Mouse (Mus musculus) liver, embryonic 14 days (tissue): ENCODE results near the gene Gm44596. TPM values are rescaled to one million over a fixed set of nuclear protein-coding genes. Genes with fewer than 3 reads are reported as not detected.

ENCODE experiments used
- polyA plus RNA-seq: library from polyadenylated mRNA; depleted of rRNA; stranded (reverse); fragments of >200 nt; gene quantifications from 2 replicates; pipeline ENCODE4 v1.2.3, GENCODE M21; 2012; rRNA removed

The Gm44596 gene
- polyA plus RNA-seq = not detected in 2 replicates

GRCm38 (mm10) chr6:128375192-128375591 lies at the start of gene Gm44596, which contains the start of gene Tex52:
Gm44596 (plus strand) TSS chr6:128375503.
Tex52 (plus strand) TSS chr6:128375456.

GRCm38 (mm10) chr6:128355726-128356416 lies 19.4 kb upstream of the Gm44596 start, which contains the start of gene Tulp3:
Tulp3 (minus strand) TSS chr6:128355851.

GRCm38 (mm10) chr6:128362381-128363006 lies 12.8 kb upstream of the Gm44596 start, which contains the start of the genes Rhno1 and Foxm1:
Rhno1 (minus strand) TSS chr6:128362911.
Foxm1 (plus strand) TSS chr6:128362967.

GRCm38 (mm10) chr6:128398996-128399395 lies 23.7 kb downstream of the Gm44596 start, which contains the start of gene Nrip2:
Nrip2 (plus strand) TSS chr6:128399296.

GRCm38 (mm10) chr6:128424269-128425019 lies 49.1 kb downstream of the Gm44596 start, which contains the start of gene Itfg2:
Itfg2 (minus strand) TSS chr6:128424931.

GRCm38 (mm10) chr6:128438317-128438870 lies 63.1 kb downstream of the Gm44596 start, which contains the start of gene Fkbp4:
Fkbp4 (minus strand) TSS chr6:128438677.

Other genes with a start within 250 kb of the Gm44596 start
- gene Tspan9, start 231.9 kb upstream of the Gm44596 start, polyA plus RNA-seq = 11.0 and 11.1 TPM in 2 replicates
- 0.26 and 0.28 TPM in 2 replicates for gene Tead4, start 74.7 kb upstream of the Gm44596 start, polyA plus RNA-seq
- gene Tulp3, start 19.7 kb upstream of the Gm44596 start, polyA plus RNA-seq = 2.8 and 2.9 TPM in 2 replicates
- gene Rhno1, start 12.6 kb upstream of the Gm44596 start, polyA plus RNA-seq = 13.8 and 21.2 TPM in 2 replicates
- 20.3 and 26.5 TPM in 2 replicates for gene Foxm1, start 12.5 kb upstream of the Gm44596 start, polyA plus RNA-seq
- 0.05 and 0.10 TPM in 2 replicates for gene Tex52, start within 50 bp of the Gm44596 start, polyA plus RNA-seq
- 0.58 and 0.76 TPM in 2 replicates for gene Nrip2, start 23.8 kb downstream of the Gm44596 start, polyA plus RNA-seq
- 6.2 and 7.1 TPM in 2 replicates for gene Itfg2, start 49.4 kb downstream of the Gm44596 start, polyA plus RNA-seq
- 123 and 126 TPM in 2 replicates for gene Fkbp4, start 63.2 kb downstream of the Gm44596 start, polyA plus RNA-seq
- 166 and 180 TPM in 2 replicates for gene Pzp, start 151.2 kb downstream of the Gm44596 start, polyA plus RNA-seq
- gene A2ml1, start 206.1 kb downstream of the Gm44596 start, polyA plus RNA-seq = 8.4 and 8.9 TPM in 2 replicates
- 0.09 TPM in 2 replicates for gene Klrb1a, start 248.0 kb downstream of the Gm44596 start, polyA plus RNA-seq